27 mouse cellular contexts compared by ENCODE assay signal in genomic region chr9:37550435-37550834, GRCm38 (mm10). TPM values are rescaled to one million over a fixed set of nuclear protein-coding genes. Genes with fewer than 3 reads are reported as not detected.
DNase-seq lines count a peak whose midpoint lies in the region; ATAC-seq and TF ChIP-seq lines count a peak whose summit lies in the region.
"Had no signal": no experiment of that assay in that cellular context is flagged by ENCODE, and none has a peak within 500 bp of the region (broad histone marks: within the 10 kb centered on the region; RNA-seq: fewer than 3 reads in every experiment).

No protein-coding gene starts in this region.

- intact Hi-C loops in left cerebral cortex, adult 2 months (cut with DNase I), result loop anchor here (10.0 kb wide), 1 partner anchor 274 kb away; no protein-coding TSS in a partner anchor
- intact Hi-C loops in left cerebral cortex, postnatal 10 days (cut with DNase I), result loop anchor here (2.0 kb wide), 1 partner anchor 62 kb away; the partner anchor contains the start of gene Spa17
- intact Hi-C loops in gastrocnemius, adult 2 months (cut with DNase I), result loop anchor here (5.0 kb wide), 1 partner anchor 62 kb away; the partner anchor contains the start of gene Spa17

- H3K79me2 ChIP-seq in MEL (ENCODE audit: control insufficient read depth, insufficient read depth, low read length, poor library complexity), result no peaks in the 10 kb centered on the region

- H3K36me3 ChIP-seq in G1E (replicated peaks) (peaks cover 44% of the 10 kb centered on the region), MEL (ENCODE audit: control insufficient read depth in 1 of 2, insufficient read depth in 2 of 2, low read length in 2 of 2) (peaks cover 0 to 24% of the 10 kb centered on the region in 2 experiments; a peak in 2 of 4 replicates)
- H3K36me3 ChIP-seq: embryonic facial prominence, embryonic 10.5 days; embryonic facial prominence, embryonic 13.5 days; heart, embryonic 12.5 days; heart, embryonic 15.5 days; hindbrain, embryonic 10.5 days; hindbrain, embryonic 13.5 days had no signal

- H3K27ac ChIP-seq in left cerebral cortex, adult 2 months, result peak overlapping the region; percentile 97
- no peak overlapping the region for H3K27ac ChIP-seq in MEL (ENCODE audit: control insufficient read depth, low read depth, low read length)
- no peak overlapping the region for H3K27ac ChIP-seq in gastrocnemius, adult 2 months
- H3K27ac ChIP-seq: embryonic facial prominence, embryonic 10.5 days; embryonic facial prominence, embryonic 13.5 days; forebrain, embryonic 13.5 days; heart, embryonic 15.5 days; hindbrain, embryonic 10.5 days; hindbrain, embryonic 13.5 days had no signal

- H3K27me3 ChIP-seq in G1E (ENCODE audit: insufficient read depth, low read length) (no peaks in the 10 kb centered on the region), MEL (ENCODE audit: control insufficient read depth in 1 of 2, insufficient read depth in 2 of 2, low read length in 2 of 2) (no peaks in the 10 kb centered on the region)

- no peak for TF ChIP-seq POLR2A in MEL (IDR thresholded peaks at IDR 0.05; ENCODE audit: control insufficient read depth in 1 of 2, insufficient read depth in 1 of 2, low read depth in 1 of 2, low read length in 2 of 2, poor library complexity in 1 of 2)

- no peak for TF ChIP-seq RAD21 in MEL (IDR thresholded peaks at IDR 0.05; ENCODE audit: low read depth, low read length)

- no peak overlapping the region for H3K9ac ChIP-seq in MEL (ENCODE audit: control insufficient read depth, low read depth, low read length, poor library complexity, severe bottlenecking)
- H3K9ac ChIP-seq: embryonic facial prominence, embryonic 13.5 days; forebrain, embryonic 13.5 days; heart, embryonic 12.5 days; heart, embryonic 15.5 days; hindbrain, embryonic 13.5 days had no signal

- peak overlapping the region; percentile 70 for H3K4me3 ChIP-seq in left cerebral cortex, adult 2 months
- H3K4me3 ChIP-seq in G1E (ENCODE audit: low read depth, low read length) (peak overlapping the region; percentile 80), MEL (ENCODE audit: control insufficient read depth in 1 of 2, insufficient read depth in 1 of 2, low read depth in 2 of 2, low read length in 2 of 2) (no peak overlapping the region)
- H3K4me3 ChIP-seq in gastrocnemius, adult 2 months, result no peak overlapping the region
- H3K4me3 ChIP-seq: embryonic facial prominence, embryonic 10.5 days; embryonic facial prominence, embryonic 13.5 days; erythroblast, embryonic 14.5 days; forebrain, embryonic 13.5 days; heart, embryonic 12.5 days; heart, embryonic 15.5 days; hindbrain, embryonic 10.5 days; hindbrain, embryonic 13.5 days had no signal

- peak in 1 of 2 experiments; percentile 21; a peak in 1 of 4 replicates for TF ChIP-seq EP300 in MEL (IDR thresholded peaks at IDR 0.05; ENCODE audit: low read depth in 1 of 2, low read length in 2 of 2)

- H3K9me3 ChIP-seq in G1E (replicated peaks) (no peaks in the 10 kb centered on the region), MEL (replicated peaks; ENCODE audit: insufficient read depth, low read length) (no peaks in the 10 kb centered on the region)
- H3K9me3 ChIP-seq: embryonic facial prominence, embryonic 10.5 days; embryonic facial prominence, embryonic 13.5 days; forebrain, embryonic 13.5 days; heart, embryonic 12.5 days; heart, embryonic 15.5 days; hindbrain, embryonic 10.5 days; hindbrain, embryonic 13.5 days had no signal

- DNase-seq in left cerebral cortex, adult 2 months (ENCODE audit: extremely low spot score in 1 of 2, low spot score in 2 of 2), result no peak
- DNase-seq in left cerebral cortex, postnatal 10 days (ENCODE audit: extremely low spot score in 1 of 2, low spot score in 2 of 2), result no peak
- DNase-seq in G1E (ENCODE audit: low spot score) (no peak), MEL (ENCODE audit: low read depth, low spot score) (no peak)
- no peak for DNase-seq in gastrocnemius, adult 2 months
- no peak for DNase-seq in spleen, postnatal 14 days (ENCODE audit: low spot score in 2 of 2)
- DNase-seq: adrenal gland, postnatal 10 days; adrenal gland, postnatal 36 days; cerebellum, adult 18-20 months; cerebellum, adult 9-10 months; cerebellum, postnatal 14 days; gastrocnemius, postnatal 25 days; heart, adult 18-20 months; heart, postnatal 10 days; heart, postnatal 36 days had no signal

- H3K4me1 ChIP-seq in G1E (ENCODE audit: insufficient read depth, low read depth, low read length) (peaks cover 88% of the 10 kb centered on the region), MEL (ENCODE audit: control insufficient read depth in 1 of 2, insufficient read depth in 2 of 2, low read length in 2 of 2) (peaks cover 6 to 27% of the 10 kb centered on the region in 2 experiments)

- ATAC-seq in G1E (ENCODE audit: extremely low read depth, insufficient number of reproducible peaks, low FRiP score, poor library complexity, severe bottlenecking), result no peak
- ATAC-seq: CD4-positive, CD25-positive, alpha-beta regulatory T cell, adult 4 months; forebrain, embryonic 13.5 days; forebrain, embryonic 16.5 days; hindbrain, embryonic 16.5 days; Patski had no signal

- TF ChIP-seq CTCF in left cerebral cortex, adult 2 months (IDR thresholded peaks at IDR 0.05), result no peak
- TF ChIP-seq CTCF in G1E (IDR thresholded peaks at IDR 0.05; ENCODE audit: low read depth, low read length) (no peak), MEL (IDR thresholded peaks at IDR 0.05 in 2 of 3, conservative IDR thresholded peaks at IDR 0.05 in 1 of 3; ENCODE audit: control insufficient read depth in 1 of 3, insufficient read depth in 1 of 3, low read depth in 2 of 3, low read length in 3 of 3, poor library complexity in 1 of 3, severe bottlenecking in 1 of 3) (no peak)
- TF ChIP-seq CTCF in gastrocnemius, adult 2 months (IDR thresholded peaks at IDR 0.05), result no peak

TF ChIP-seq in MEL, 35 proteins besides CTCF, POLR2A, EP300 and RAD21:
- TF ChIP-seq RCOR1 (IDR thresholded peaks at IDR 0.05; ENCODE audit: low read depth, low read length) (peak; percentile 70), ZMIZ1 (IDR thresholded peaks at IDR 0.05; ENCODE audit: low read depth, low read length) (no peak), GATA1 (IDR thresholded peaks at IDR 0.05; ENCODE audit: low read depth, low read length) (peak; percentile 52), POLR2AphosphoS2 (IDR thresholded peaks at IDR 0.05; ENCODE audit: low read length) (no peak)

RNA-seq across cellular contexts. Expression of gene Nrgn, which starts 2.3 kb away (rescaled TPM):
- total RNA-seq in left cerebral cortex, adult 2 months (2021), result 1,000 to 10,000 TPM; 1,927 to 1,950 TPM
- 1,000 to 10,000 TPM; 1,798 to 1,800 TPM for total RNA-seq in left cerebral cortex, postnatal 10 days (2021)
- total RNA-seq in G1E (2014; fragmentation: Nextera tagmentation) (444 and 474 TPM in 2 replicates), G1E (2017) (136 and 149 TPM in 2 replicates), MEL (2012; rRNA removed) (0.58 and 0.78 TPM in 2 replicates)
- polyA plus RNA-seq in G1E (2012) (2,434 and 2,443 TPM in 2 replicates), MEL (2012; ENCODE audit: insufficient read depth in 1 of 2, insufficient read length in 2 of 2, low read depth in 1 of 2, low replicate concordance in 2 of 2, missing spikeins in 1 of 2) (10 to 100 TPM in 1 of 2 experiments, not detected in 1; 43.5 TPM)
- total RNA-seq in gastrocnemius, adult 2 months (2021), result under 1 TPM; 0.23 to 0.42 TPM

RNA-seq across cellular contexts. Expression of gene Siae, which starts 5.1 kb away (rescaled TPM):
- 10 to 100 TPM; 17.1 to 18.8 TPM for total RNA-seq in left cerebral cortex, adult 2 months (2021)
- 10 to 100 TPM; 13.6 to 16.3 TPM for total RNA-seq in left cerebral cortex, postnatal 10 days (2021)
- 98.8 and 107 TPM in 2 replicates for total RNA-seq in G1E (2014; fragmentation: Nextera tagmentation)
- 41.7 and 44.5 TPM in 2 replicates for total RNA-seq in G1E (2017)
- polyA plus RNA-seq in G1E (2012), result 1.3 and 1.9 TPM in 2 replicates
- total RNA-seq in MEL (2012; rRNA removed), result 4.9 and 5.1 TPM in 2 replicates
- polyA plus RNA-seq in MEL (2012; ENCODE audit: insufficient read depth in 1 of 2, insufficient read length in 2 of 2, low read depth in 1 of 2, low replicate concordance in 2 of 2, missing spikeins in 1 of 2), result 1 to 10 TPM in 1 of 2 experiments, not detected in 1; 9.2 TPM
- total RNA-seq in gastrocnemius, adult 2 months (2021), result 1 to 10 TPM; 4.1 to 4.6 TPM
- polyA plus RNA-seq: erythroblast, embryonic 14.5 days had no signal

RNA-seq across cellular contexts. Expression of gene Vsig2, which starts 11.4 kb away (rescaled TPM):
- total RNA-seq in left cerebral cortex, adult 2 months (2021), result 1 to 10 TPM; 4.1 to 4.5 TPM
- 1 to 10 TPM; 3.3 to 4.1 TPM for total RNA-seq in left cerebral cortex, postnatal 10 days (2021)
- total RNA-seq in G1E (2014; fragmentation: Nextera tagmentation) (not detected in 2 replicates), G1E (2017) (0.29 and 3.0 TPM in 2 replicates), MEL (2012; rRNA removed) (not detected in 2 replicates)
- polyA plus RNA-seq in G1E (2012) (not detected in 2 replicates), MEL (2012; ENCODE audit: insufficient read depth in 1 of 2, insufficient read length in 2 of 2, low read depth in 1 of 2, low replicate concordance in 2 of 2, missing spikeins in 1 of 2) (under 1 TPM in 1 of 2 experiments, not detected in 1; 0.64 TPM)
- total RNA-seq in gastrocnemius, adult 2 months (2021), result 1 to 10 TPM; 2.6 to 3.2 TPM
- polyA plus RNA-seq: CD4-positive, CD25-positive, alpha-beta regulatory T cell, adult 4 months; erythroblast, embryonic 14.5 days had no signal

RNA-seq across cellular contexts. Expression of gene Esam, which starts 22.6 kb away (rescaled TPM):
- 10 to 100 TPM; 19.6 to 22.5 TPM for total RNA-seq in left cerebral cortex, adult 2 months (2021)
- total RNA-seq in left cerebral cortex, postnatal 10 days (2021), result 10 to 100 TPM; 29.5 to 29.6 TPM
- total RNA-seq in G1E (2014; fragmentation: Nextera tagmentation) (not detected in 2 replicates), G1E (2017) (0.23 TPM in 1 of 2 replicates, not detected in the other), MEL (2012; rRNA removed) (0.10 and 0.23 TPM in 2 replicates)
- polyA plus RNA-seq in G1E (2012) (0.09 TPM in 1 of 2 replicates, not detected in the other), MEL (2012; ENCODE audit: insufficient read depth in 1 of 2, insufficient read length in 2 of 2, low read depth in 1 of 2, low replicate concordance in 2 of 2, missing spikeins in 1 of 2) (under 1 TPM in 1 of 2 experiments, not detected in 1; 0.89 TPM)
- total RNA-seq in gastrocnemius, adult 2 months (2021), result 10 to 100 TPM; 20.5 to 29.9 TPM
- polyA plus RNA-seq: CD4-positive, CD25-positive, alpha-beta regulatory T cell, adult 4 months; erythroblast, embryonic 14.5 days had no signal

Comparison
In these comparisons a context has a peak if more than half of its experiments do, and no peak if none do; other contexts are left out.
1. H3K4me3 ChIP-seq: peak in left cerebral cortex, adult 2 months (single experiment) and G1E (single experiment); none in MEL (0 of 2) and gastrocnemius, adult 2 months (single experiment).
2. RNA of gene Nrgn, which starts 2.3 kb away (total RNA-seq): 1,927 to 1,950 TPM in left cerebral cortex, adult 2 months, 1,798 to 1,800 TPM in left cerebral cortex, postnatal 10 days and 136 to 474 TPM in G1E; 0.58 to 0.78 TPM in MEL and 0.23 to 0.42 TPM in gastrocnemius, adult 2 months; every median in the first group is over 10 times any median in the second.